Mouse (Mus musculus) hindbrain, embryonic 11.5 days (tissue): ENCODE measurements around the gene Furin. TPM values are rescaled to one million over a fixed set of nuclear protein-coding genes. Genes with fewer than 3 reads are reported as not detected.
A peak's percentile ranks its signal among the peaks of the same experiment; 100 is the strongest.

ENCODE experiments used
- ATAC-seq: fragments of 200-750 bp; cut with Nextera tagmentation; 2 replicates; pipeline ENCODE4 v1.8.0; 2017; ENCODE audit warnings: mild to moderate bottlenecking, moderate TSS enrichment, moderate library complexity; ENCODE audit not compliant: low FRiP score
- DNase-seq: peaks from one replicate; pipeline ENCODE4 v3.0.0-alpha.2; 2015; ENCODE audit warnings: low spot score
- H3K27ac ChIP-seq: fragments of 300-500 bp; sonication (generic); 2 replicates; pipeline ENCODE4 v1.5.1; 2014; ENCODE audit warnings: mild to moderate bottlenecking, low read depth, low read length
- H3K27me3 ChIP-seq: fragments of 300-500 bp; sonication (generic); 2 replicates; pipeline ENCODE4 v1.6.1; 2014; ENCODE audit warnings: mild to moderate bottlenecking, low read length, moderate library complexity, mixed read lengths; ENCODE audit not compliant: control insufficient read depth, insufficient read depth
- H3K36me3 ChIP-seq: fragments of 300-500 bp; sonication (generic); 2 replicates; pipeline ENCODE4 v1.6.1; 2014; ENCODE audit warnings: mild to moderate bottlenecking, low read length, moderate library complexity, mixed read lengths; ENCODE audit not compliant: control insufficient read depth, insufficient read depth
- H3K4me1 ChIP-seq: fragments of 300-500 bp; sonication (generic); replicated peaks from 2 replicates; pipeline ENCODE4 v1.6.1; 2014; ENCODE audit warnings: low read length, mixed read lengths; ENCODE audit not compliant: control insufficient read depth, insufficient read depth
- H3K4me2 ChIP-seq: fragments of 300-500 bp; sonication (generic); replicated peaks from 2 replicates; pipeline ENCODE4 v1.6.1; 2014; ENCODE audit warnings: mild to moderate bottlenecking, low read depth, low read length
- H3K4me3 ChIP-seq: fragments of 300-500 bp; sonication (generic); 2 replicates; pipeline ENCODE4 v1.5.1; 2014; ENCODE audit warnings: low read depth, low read length
- H3K9ac ChIP-seq: fragments of 300-500 bp; sonication (generic); 2 replicates; pipeline ENCODE4 v1.6.1; 2014; ENCODE audit warnings: low read depth, low read length
- H3K9me3 ChIP-seq: fragments of 300-500 bp; sonication (generic); 2 replicates; pipeline ENCODE4 v1.6.1; 2016; ENCODE audit warnings: low read length; ENCODE audit not compliant: control insufficient read depth
- WGBS: fragments of 180-500 bp; shearing (Covaris S2); extraction: QIAGEN DNeasy Blood & Tissue Kit; methylation state at CpG from one replicate; pipeline ENCODE4 v1.1.7; 2014; 5-methylcytosine and 5-hydroxymethylcytosine counted together
- polyA plus RNA-seq: library from polyadenylated mRNA; unstranded; fragments of >200 nt; fragmentation: Nextera tagmentation; extraction: Ambion mirVana; gene quantifications from 2 replicates; pipeline ENCODE4 v1.2.1, GENCODE M21; 2014

The Furin gene
- polyA plus RNA-seq, 1 experiment from 2014 or later: 4.1 TPM

- WGBS: 80% methylated on average over 2 of the region's 2 CpGs
- H3K9me3 ChIP-seq: no peaks in the 10 kb centered on the region
- H3K4me3 ChIP-seq: no peak overlapping the region
- DNase-seq: no peak
- no peaks in the 10 kb centered on the region for H3K4me1 ChIP-seq
- no peak for ATAC-seq
- peaks cover 6% of the 10 kb centered on the region; the same call in 1 of the 2 replicates for H3K36me3 ChIP-seq
- H3K9ac ChIP-seq: no peak overlapping the region
- H3K27me3 ChIP-seq: no peaks in the 10 kb centered on the region
- no peak overlapping the region for H3K4me2 ChIP-seq
- no peak overlapping the region for H3K27ac ChIP-seq
These were observed 54.4 kb downstream of the Furin start for GRCm38 (mm10) chr7:80350808-80351207.

- Histone ChIP-seq H3K4me2 (no peak overlapping the region), H3K4me3 (no peak overlapping the region), H3K9me3 (no peaks in the 10 kb centered on the region), H3K36me3 (peaks cover 4% of the 10 kb centered on the region; the same call in 1 of the 2 replicates), H3K9ac (no peak overlapping the region), H3K4me1 (0 out of 2 replicates have a peak, but pooled peaks cover 2% of the 10 kb centered on the region), H3K27ac (no peak overlapping the region), H3K27me3 (no peaks in the 10 kb centered on the region)
- DNase-seq (no peak), ATAC-seq (no peak)
- WGBS: 71% methylated on average over 13 of the region's 13 CpGs
These were observed 57.3 kb downstream of the Furin start for GRCm38 (mm10) chr7:80347670-80348586.

GRCm38 (mm10) chr7:80346830-80347229 lies 58.4 kb downstream of the Furin start:
- peaks cover 4% of the 10 kb centered on the region; the same call in 1 of the 2 replicates for H3K36me3 ChIP-seq
- WGBS: 86% methylated on average over 5 of the region's 5 CpGs
- DNase-seq (no peak), ATAC-seq (no peak)
- no peak overlapping the region for H3K27ac ChIP-seq
- no peak overlapping the region for H3K4me3 ChIP-seq
- no peaks in the 10 kb centered on the region for H3K9me3 ChIP-seq
- H3K4me2 ChIP-seq: no peak overlapping the region
- H3K27me3 ChIP-seq: no peaks in the 10 kb centered on the region
- H3K4me1 ChIP-seq: 0 out of 2 replicates have a peak, but pooled peaks cover 2% of the 10 kb centered on the region
- no peak overlapping the region for H3K9ac ChIP-seq

- DNase-seq (no peak), ATAC-seq (no peak)
- no peak overlapping the region for H3K27ac ChIP-seq
- no peaks in the 10 kb centered on the region for H3K36me3 ChIP-seq
- no peak overlapping the region for H3K4me3 ChIP-seq
- H3K9ac ChIP-seq: no peak overlapping the region
- no peak overlapping the region for H3K4me2 ChIP-seq
- no peaks in the 10 kb centered on the region for H3K27me3 ChIP-seq
- no peaks in the 10 kb centered on the region for H3K9me3 ChIP-seq
- 95% methylated on average over 9 of the region's 9 CpGs for WGBS
- H3K4me1 ChIP-seq: 0 out of 2 replicates have a peak, but pooled peaks cover 6% of the 10 kb centered on the region
These were observed 59.1 kb downstream of the Furin start for GRCm38 (mm10) chr7:80346173-80346572.

GRCm38 (mm10) chr7:80343270-80344018 lies 61.8 kb downstream of the Furin start:
- peak overlapping the region; percentile 45 for H3K4me3 ChIP-seq
- peak overlapping the region; percentile 36; the same call in 1 of the 2 replicates for H3K27ac ChIP-seq
- DNase-seq (no peak), ATAC-seq (peak; percentile 14; the same call in 1 of the 2 replicates)
- peaks cover 10% of the 10 kb centered on the region; the same call in 1 of the 2 replicates for H3K4me1 ChIP-seq
- peak overlapping the region; percentile 77 for H3K9ac ChIP-seq
- no peaks in the 10 kb centered on the region for H3K36me3 ChIP-seq
- no peaks in the 10 kb centered on the region for H3K27me3 ChIP-seq
- peak overlapping the region; percentile 63 for H3K4me2 ChIP-seq
- WGBS: 26% methylated on average over 19 of the region's 19 CpGs
- H3K9me3 ChIP-seq: no peaks in the 10 kb centered on the region

GRCm38 (mm10) chr7:80342858-80343257 lies 62.4 kb downstream of the Furin start, which contains the start of gene Hddc3:
Gene Hddc3 (plus strand): TSS chr7:80343104.
- H3K4me3 ChIP-seq: peak within 1 kb of the TSS; percentile 45
- 2% methylated on average over 25 of the region's 25 CpGs for WGBS
- no peaks in the 10 kb centered on the region for H3K36me3 ChIP-seq
- peak within 1 kb of the TSS; percentile 63 for H3K4me2 ChIP-seq
- H3K9me3 ChIP-seq: no peaks in the 10 kb centered on the region
- ATAC-seq (peak; percentile 36; the same call in 1 of the 2 replicates), DNase-seq (peak; percentile 99)
- H3K4me1 ChIP-seq: peaks cover 10% of the 10 kb centered on the region; the same call in 1 of the 2 replicates
- H3K9ac ChIP-seq: peak within 1 kb of the TSS; percentile 77
- peak within 1 kb of the TSS; percentile 36; the same call in 1 of the 2 replicates for H3K27ac ChIP-seq
- no peaks in the 10 kb centered on the region for H3K27me3 ChIP-seq

- DNase-seq: no peak
- no peak overlapping the region for H3K4me2 ChIP-seq
- H3K9me3 ChIP-seq: no peaks in the 10 kb centered on the region
- H3K4me1 ChIP-seq: peaks cover 10% of the 10 kb centered on the region; the same call in 1 of the 2 replicates
- 80% methylated on average over 7 of the region's 7 CpGs for WGBS
- H3K27ac ChIP-seq: no peak overlapping the region
- no peaks in the 10 kb centered on the region for H3K27me3 ChIP-seq
- H3K36me3 ChIP-seq: no peaks in the 10 kb centered on the region
- no peak for ATAC-seq
- no peak overlapping the region for H3K4me3 ChIP-seq
- no peak overlapping the region for H3K9ac ChIP-seq
These were observed 63.4 kb downstream of the Furin start for GRCm38 (mm10) chr7:80341793-80342192.

- Histone ChIP-seq H3K27me3 (no peaks in the 10 kb centered on the region), H3K4me3 (peak within 1 kb of the TSS; percentile 62), H3K27ac (peak within 1 kb of the TSS; percentile 74), H3K4me2 (peak within 1 kb of the TSS; percentile 84), H3K4me1 (peaks cover 10% of the 10 kb centered on the region; the same call in 1 of the 2 replicates), H3K9ac (peak within 1 kb of the TSS; percentile 58), H3K36me3 (no peaks in the 10 kb centered on the region), H3K9me3 (no peaks in the 10 kb centered on the region)
- DNase-seq: peak; percentile 78
- ATAC-seq: peak; percentile 55
- 4% methylated on average over 11 of the region's 11 CpGs for WGBS
These were observed 64.4 kb downstream of the Furin start, which contains the start of gene Unc45a for GRCm38 (mm10) chr7:80340793-80341192. Gene Unc45a (minus strand): TSS chr7:80341005.
